Mouse (Mus musculus) kidney, embryonic 15.5 days (tissue): ENCODE data around the gene C2cd4c. TPM values are rescaled to one million over a fixed set of nuclear protein-coding genes. Genes with fewer than 3 reads are reported as not detected.

Experiments
- ATAC-seq: fragments of 200-750 bp; cut with Nextera tagmentation; replicated peaks from 2 replicates; pipeline ENCODE4 v1.8.0; 2017; ENCODE audit warnings: moderate TSS enrichment; ENCODE audit not compliant: low FRiP score
- H3K27ac ChIP-seq: fragments of 300-500 bp; sonication (generic); 2 replicates; pipeline ENCODE4 v1.5.1; 2015; ENCODE audit warnings: mild to moderate bottlenecking, inconsistent platforms
- H3K27me3 ChIP-seq: fragments of 300-500 bp; sonication (generic); 2 replicates; pipeline ENCODE4 v1.6.1; 2015; ENCODE audit warnings: inconsistent platforms
- H3K36me3 ChIP-seq: fragments of 300-500 bp; sonication (generic); 2 replicates; pipeline ENCODE4 v1.6.1; 2015; ENCODE audit warnings: inconsistent platforms
- H3K4me1 ChIP-seq: fragments of 300-500 bp; sonication (generic); 2 replicates; pipeline ENCODE4 v1.6.1; 2015; ENCODE audit warnings: inconsistent platforms
- H3K4me2 ChIP-seq: fragments of 300-500 bp; sonication (generic); 2 replicates; pipeline ENCODE4 v1.6.1; 2015; ENCODE audit warnings: moderate library complexity, mild to moderate bottlenecking, inconsistent platforms
- H3K4me3 ChIP-seq: fragments of 300-500 bp; sonication (generic); replicated peaks from 2 replicates; pipeline ENCODE4 v1.5.1; 2015; ENCODE audit warnings: mild to moderate bottlenecking, inconsistent platforms
- H3K9ac ChIP-seq: fragments of 300-500 bp; sonication (generic); 2 replicates; pipeline ENCODE4 v1.6.1; 2015; ENCODE audit warnings: mild to moderate bottlenecking, inconsistent platforms
- H3K9me3 ChIP-seq: fragments of 300-500 bp; sonication (generic); replicated peaks from 2 replicates; pipeline ENCODE4 v1.6.1; 2016; ENCODE audit warnings: inconsistent platforms
- WGBS: fragments of 180-500 bp; shearing (Covaris S2); methylation state at CpG from one replicate; pipeline ENCODE4 v1.1.7; 2015; ENCODE audit warnings: mixed read lengths; 5-methylcytosine and 5-hydroxymethylcytosine counted together
- polyA plus RNA-seq: library from polyadenylated mRNA; unstranded; fragments of >200 nt; fragmentation: Nextera tagmentation; extraction: Ambion mirVana; gene quantifications from 2 replicates; pipeline ENCODE4 v1.2.1, GENCODE M21; 2015

C2cd4c gene
- polyA plus RNA-seq, 1 experiment from 2014 or later: not detected

DNA sequence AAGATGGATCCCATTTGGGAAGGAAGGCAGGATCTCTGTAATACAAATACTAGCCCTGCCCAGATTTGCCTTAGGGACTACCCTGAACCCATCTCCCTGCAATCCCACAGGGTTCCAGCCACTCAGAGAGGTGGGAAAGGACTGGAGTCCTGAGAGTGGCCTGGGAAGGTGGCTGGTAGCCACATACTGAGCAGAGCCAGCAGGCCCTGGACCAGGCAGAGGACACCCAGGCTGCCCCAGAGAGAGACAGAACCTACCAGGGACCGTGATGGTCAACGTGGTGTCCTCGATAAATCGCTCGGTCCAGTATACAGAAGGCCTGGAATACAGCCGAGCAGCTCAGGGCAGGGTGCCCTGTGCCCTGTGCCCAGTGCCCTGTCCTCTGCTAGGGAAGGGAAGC lies 28.7 kb downstream of the C2cd4c start:
- no peaks in the 10 kb centered on the region for H3K36me3 ChIP-seq
- H3K4me1 ChIP-seq: no peaks in the 10 kb centered on the region
- no peak for ATAC-seq
- H3K4me2 ChIP-seq: no peak overlapping the region
- H3K9me3 ChIP-seq: no peaks in the 10 kb centered on the region
- H3K27me3 ChIP-seq: no peaks in the 10 kb centered on the region
- H3K4me3 ChIP-seq: no peak overlapping the region
- H3K9ac ChIP-seq: no peak overlapping the region
- H3K27ac ChIP-seq: no peak overlapping the region
- WGBS: 86% methylated on average over 6 of the region's 6 CpGs

DNA sequence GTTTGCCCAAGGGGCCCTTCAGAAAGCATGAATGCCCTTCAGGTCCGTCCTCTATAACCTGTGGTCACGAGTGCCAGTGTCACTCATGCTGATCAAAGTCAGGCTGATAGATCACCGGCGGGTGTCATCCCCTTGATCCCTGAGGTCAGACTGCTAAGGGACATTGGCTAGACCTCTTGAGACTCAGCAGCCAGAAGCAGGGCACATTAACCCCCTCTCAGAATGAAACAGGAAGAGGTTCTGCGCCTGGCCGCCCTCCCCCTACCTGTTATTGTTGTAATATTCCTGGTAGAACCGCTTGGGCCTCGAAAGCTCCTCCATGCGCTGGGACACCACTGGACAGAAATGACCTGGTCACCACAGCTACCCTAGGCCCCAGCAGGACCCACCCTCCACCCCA lies 29.4 kb downstream of the C2cd4c start:
- Histone ChIP-seq H3K27me3 (no peaks in the 10 kb centered on the region), H3K9ac (no peak overlapping the region), H3K4me1 (no peaks in the 10 kb centered on the region), H3K4me3 (no peak overlapping the region), H3K9me3 (no peaks in the 10 kb centered on the region), H3K36me3 (no peaks in the 10 kb centered on the region), H3K4me2 (no peak overlapping the region), H3K27ac (no peak overlapping the region)
- 61% methylated on average over 9 of the region's 9 CpGs for WGBS
- ATAC-seq: no peak

DNA sequence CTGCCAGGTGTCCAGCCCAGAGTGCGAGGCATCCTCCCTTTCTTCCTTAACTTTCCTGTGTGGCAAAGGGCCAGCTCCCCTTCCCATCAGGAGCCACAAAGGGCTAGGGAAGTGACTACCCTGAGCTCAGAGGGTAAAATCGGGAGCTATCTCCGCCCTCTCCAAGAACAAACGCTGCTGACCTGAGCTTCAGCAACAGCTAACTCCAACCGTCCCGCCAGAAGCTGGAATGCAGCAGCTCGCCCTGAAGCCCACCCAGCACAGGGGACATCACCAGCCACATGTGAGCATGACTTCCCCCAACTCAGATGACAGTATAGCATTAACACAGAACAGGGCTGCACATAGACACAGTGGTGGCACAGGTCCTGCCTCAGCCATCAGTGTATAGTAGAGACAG lies 29.8 kb downstream of the C2cd4c start:
- no peak overlapping the region for H3K27ac ChIP-seq
- H3K9ac ChIP-seq: no peak overlapping the region
- H3K27me3 ChIP-seq: no peaks in the 10 kb centered on the region
- no peaks in the 10 kb centered on the region for H3K4me1 ChIP-seq
- no peak overlapping the region for H3K4me2 ChIP-seq
- H3K4me3 ChIP-seq: no peak overlapping the region
- no peaks in the 10 kb centered on the region for H3K36me3 ChIP-seq
- no peaks in the 10 kb centered on the region for H3K9me3 ChIP-seq
- WGBS: 64% methylated on average over 7 of the region's 7 CpGs
- no peak for ATAC-seq

DNA sequence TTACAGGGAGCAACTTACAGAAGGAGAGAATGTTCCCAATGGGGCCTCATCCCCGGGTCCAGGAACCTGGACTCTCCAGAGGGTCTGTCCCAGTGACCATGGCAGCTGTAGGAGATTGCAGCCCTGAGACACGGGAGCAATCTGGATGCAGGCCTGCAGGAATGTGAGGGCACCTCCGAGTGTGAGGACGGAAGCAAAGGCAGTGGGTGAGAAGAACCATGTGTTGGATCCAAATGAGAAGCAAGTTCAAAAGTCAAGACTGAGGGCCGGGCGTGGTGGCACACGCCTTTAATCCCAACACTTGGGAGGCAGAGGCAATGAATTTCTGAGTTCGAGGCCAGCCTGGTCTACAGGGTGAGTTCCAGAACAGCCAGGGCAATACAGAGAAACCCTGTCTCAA lies 32.3 kb downstream of the C2cd4c start:
- Histone ChIP-seq H3K27me3 (0 out of 2 replicates have a peak, but pooled peaks cover 5% of the 10 kb centered on the region), H3K4me1 (no peaks in the 10 kb centered on the region), H3K4me2 (no peak overlapping the region), H3K27ac (no peak overlapping the region), H3K36me3 (no peaks in the 10 kb centered on the region), H3K9me3 (no peaks in the 10 kb centered on the region), H3K9ac (no peak overlapping the region), H3K4me3 (no peak overlapping the region)
- no peak for ATAC-seq
- WGBS: 86% methylated on average over 8 of the region's 8 CpGs

DNA sequence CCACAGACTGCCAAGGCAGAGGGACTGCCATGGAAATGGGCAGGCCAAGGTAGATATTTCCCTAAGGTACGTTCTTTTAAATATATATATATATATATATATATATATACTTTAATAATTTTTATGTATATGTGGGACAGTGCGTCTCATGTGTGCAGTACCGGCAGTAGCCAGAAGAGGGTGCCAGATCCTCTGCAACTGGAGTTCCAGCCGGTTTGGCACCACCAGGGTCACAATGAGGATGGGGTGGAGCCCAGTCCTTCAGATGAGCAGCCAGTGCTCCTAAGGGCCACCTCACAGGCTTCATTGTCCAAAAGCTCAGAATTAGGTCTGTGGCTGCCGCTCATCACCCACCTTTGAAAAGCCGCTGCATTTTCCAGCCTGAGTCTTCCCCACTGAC lies 33.0 kb downstream of the C2cd4c start:
- no peak overlapping the region for H3K27ac ChIP-seq
- no peaks in the 10 kb centered on the region for H3K4me1 ChIP-seq
- H3K9me3 ChIP-seq: no peaks in the 10 kb centered on the region
- WGBS: 44% methylated on average over 6 of the region's 6 CpGs
- H3K36me3 ChIP-seq: no peaks in the 10 kb centered on the region
- no peak overlapping the region for H3K9ac ChIP-seq
- H3K27me3 ChIP-seq: 0 out of 2 replicates have a peak, but pooled peaks cover 5% of the 10 kb centered on the region
- H3K4me3 ChIP-seq: no peak overlapping the region
- ATAC-seq: no peak
- H3K4me2 ChIP-seq: no peak overlapping the region

DNA sequence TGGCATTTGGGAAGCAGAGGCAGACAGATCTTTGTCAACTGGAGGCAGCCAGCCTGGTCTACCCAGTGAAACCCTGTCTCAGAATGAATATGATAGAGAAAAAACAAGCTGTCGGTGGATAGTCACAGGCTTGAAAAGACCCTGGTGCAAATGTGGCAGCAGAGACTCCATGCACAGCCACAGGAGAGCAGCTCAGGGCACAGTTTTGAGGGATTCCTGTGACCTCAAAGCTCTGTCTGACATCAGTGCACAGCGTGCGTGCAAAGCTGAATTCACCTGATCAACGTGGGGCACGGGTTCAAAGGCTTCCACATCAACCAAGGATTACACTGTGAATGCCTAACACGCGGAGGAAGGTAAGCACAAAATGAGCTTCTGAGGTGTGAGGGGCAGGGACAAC lies 33.5 kb downstream of the C2cd4c start:
- no peak overlapping the region for H3K4me3 ChIP-seq
- 0 out of 2 replicates have a peak, but pooled peaks cover 5% of the 10 kb centered on the region for H3K27me3 ChIP-seq
- H3K36me3 ChIP-seq: no peaks in the 10 kb centered on the region
- no peak overlapping the region for H3K27ac ChIP-seq
- no peak overlapping the region for H3K4me2 ChIP-seq
- H3K9me3 ChIP-seq: no peaks in the 10 kb centered on the region
- H3K9ac ChIP-seq: no peak overlapping the region
- WGBS: 72% methylated on average over 7 of the region's 7 CpGs
- H3K4me1 ChIP-seq: no peaks in the 10 kb centered on the region; the same call in 1 of the 2 replicates
- no peak for ATAC-seq

DNA sequence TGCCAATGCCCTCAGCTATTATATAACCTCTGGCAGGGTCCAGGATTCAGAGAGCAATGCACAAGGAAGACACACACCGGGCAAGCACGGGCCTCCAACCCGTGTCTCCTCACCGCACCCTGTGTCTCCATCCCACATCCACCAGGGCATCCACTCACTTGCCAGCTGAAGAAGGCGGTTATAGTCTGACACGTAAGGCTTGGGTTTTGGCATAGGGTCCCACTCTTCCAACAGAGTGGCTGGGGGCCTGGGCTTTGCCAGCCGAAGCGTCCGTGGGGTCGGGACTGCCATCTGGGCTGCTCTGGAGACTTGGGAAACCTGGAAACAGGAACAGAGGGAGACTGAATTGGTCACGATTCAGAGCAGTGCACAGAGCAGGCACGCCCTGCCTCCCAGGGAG lies 34.0 kb downstream of the C2cd4c start:
- Histone ChIP-seq H3K4me2 (no peak overlapping the region), H3K27me3 (0 out of 2 replicates have a peak, but pooled peaks cover 5% of the 10 kb centered on the region), H3K4me3 (no peak overlapping the region), H3K36me3 (no peaks in the 10 kb centered on the region), H3K9me3 (no peaks in the 10 kb centered on the region), H3K27ac (no peak overlapping the region), H3K4me1 (no peaks in the 10 kb centered on the region; the same call in 1 of the 2 replicates), H3K9ac (no peak overlapping the region)
- WGBS: 75% methylated on average over 12 of the region's 12 CpGs
- no peak for ATAC-seq

DNA sequence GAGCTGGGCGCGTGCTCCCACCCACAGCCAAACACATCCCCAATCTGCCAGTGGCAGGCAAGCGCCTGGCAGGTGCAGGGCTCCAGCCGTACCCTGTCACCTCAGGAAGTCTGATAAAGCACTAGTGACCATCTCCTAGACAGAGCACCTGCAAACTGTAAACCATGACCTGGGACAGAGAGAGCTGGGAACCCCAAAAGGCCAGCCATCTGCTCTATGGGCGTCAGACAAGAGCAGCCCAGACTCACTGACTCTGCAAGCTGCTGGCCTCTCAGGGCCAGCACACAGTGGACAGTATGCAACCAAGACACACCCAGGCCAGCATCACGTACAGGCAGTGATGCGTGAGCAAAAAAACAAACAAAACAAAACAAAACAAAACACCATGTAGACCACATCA lies 34.9 kb downstream of the C2cd4c start:
- no peak for ATAC-seq
- H3K4me3 ChIP-seq: no peak overlapping the region
- H3K9ac ChIP-seq: no peak overlapping the region
- no peak overlapping the region for H3K4me2 ChIP-seq
- H3K9me3 ChIP-seq: no peaks in the 10 kb centered on the region
- 82% methylated on average over 7 of the region's 7 CpGs for WGBS
- no peaks in the 10 kb centered on the region for H3K36me3 ChIP-seq
- H3K27me3 ChIP-seq: 0 out of 2 replicates have a peak, but pooled peaks cover 5% of the 10 kb centered on the region
- H3K4me1 ChIP-seq: no peaks in the 10 kb centered on the region; the same call in 1 of the 2 replicates
- H3K27ac ChIP-seq: no peak overlapping the region

DNA sequence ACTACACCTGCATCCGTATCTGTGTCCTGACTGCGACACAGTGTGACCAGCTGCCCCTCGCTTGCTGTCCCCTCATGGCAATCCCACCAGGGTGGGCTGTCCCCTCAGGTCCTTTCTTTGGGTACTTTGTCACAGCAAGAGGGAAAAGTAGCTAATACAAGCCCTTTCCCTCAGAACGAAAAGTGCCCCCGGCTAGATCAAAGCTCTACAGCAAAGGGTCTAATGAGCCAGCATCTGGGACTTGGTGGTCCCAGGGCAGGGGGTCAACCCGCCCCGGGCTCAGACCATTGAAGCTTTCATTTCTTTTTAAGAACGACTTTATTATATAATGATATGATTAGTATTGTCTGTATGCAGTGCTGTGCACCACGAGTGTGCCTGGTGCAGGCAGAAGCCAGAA lies 35.5 kb downstream of the C2cd4c start:
- H3K9ac ChIP-seq: no peak overlapping the region
- H3K4me2 ChIP-seq: no peak overlapping the region
- no peaks in the 10 kb centered on the region; the same call in 1 of the 2 replicates for H3K4me1 ChIP-seq
- WGBS: 73% methylated on average over 9 of the region's 9 CpGs
- 0 out of 2 replicates have a peak, but pooled peaks cover 5% of the 10 kb centered on the region for H3K27me3 ChIP-seq
- H3K36me3 ChIP-seq: no peaks in the 10 kb centered on the region
- H3K9me3 ChIP-seq: no peaks in the 10 kb centered on the region
- no peak for ATAC-seq
- H3K4me3 ChIP-seq: no peak overlapping the region
- no peak overlapping the region for H3K27ac ChIP-seq

DNA sequence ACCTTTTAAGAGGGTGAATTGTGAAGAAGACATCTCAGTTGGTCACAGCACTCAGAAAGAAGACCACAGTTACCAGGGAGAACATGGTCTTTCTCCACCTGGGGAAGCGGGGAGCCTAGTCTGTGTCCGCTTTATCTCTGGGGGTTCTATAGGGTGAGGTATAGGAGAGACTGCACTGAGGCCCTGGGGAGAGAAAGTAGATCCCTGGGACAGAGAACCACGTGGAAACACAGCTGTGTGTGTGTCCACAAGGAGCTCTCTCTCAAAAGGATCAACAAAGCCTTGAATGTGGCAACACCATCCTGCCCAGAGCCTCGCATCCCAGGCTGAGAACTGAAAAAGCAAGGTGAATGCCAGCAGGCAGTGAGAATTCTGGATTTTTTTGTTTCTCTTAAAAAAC lies 36.4 kb downstream of the C2cd4c start:
- 0 out of 2 replicates have a peak, but pooled peaks cover 5% of the 10 kb centered on the region for H3K27me3 ChIP-seq

DNA sequence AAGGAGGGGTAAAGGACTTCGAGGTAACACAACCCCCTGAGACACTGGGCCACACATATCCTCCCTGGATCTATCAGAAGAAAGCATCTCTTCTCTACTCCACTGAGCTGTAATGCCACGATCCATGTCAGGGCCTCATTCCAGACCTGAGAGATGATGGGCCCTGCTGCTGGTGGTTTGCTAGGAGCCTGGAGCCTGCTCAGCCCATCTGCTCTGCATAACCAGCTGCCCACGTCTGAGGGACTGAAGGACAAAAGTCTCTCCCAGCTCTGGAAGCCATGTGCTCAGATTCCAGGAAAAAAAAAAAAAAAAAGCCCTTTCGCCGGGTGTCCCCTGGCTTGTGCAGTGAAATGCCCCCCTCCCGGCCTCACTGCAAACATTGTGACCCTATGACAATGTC lies 38.1 kb downstream of the C2cd4c start:
- Histone ChIP-seq H3K4me1 (no peaks in the 10 kb centered on the region; the same call in 1 of the 2 replicates), H3K4me2 (no peak overlapping the region), H3K27ac (no peak overlapping the region), H3K4me3 (no peak overlapping the region), H3K9ac (no peak overlapping the region), H3K27me3 (0 out of 2 replicates have a peak, but pooled peaks cover 5% of the 10 kb centered on the region), H3K36me3 (no peaks in the 10 kb centered on the region), H3K9me3 (no peaks in the 10 kb centered on the region)
- no peak for ATAC-seq
- WGBS: 67% methylated on average over 6 of the region's 6 CpGs

More for the DNA sequence above, 36.4 kb downstream of the C2cd4c start:
- no peaks in the 10 kb centered on the region for H3K9me3 ChIP-seq
- H3K4me3 ChIP-seq: no peak overlapping the region
- 76% methylated on average over 4 of the region's 4 CpGs for WGBS
- no peaks in the 10 kb centered on the region; the same call in 1 of the 2 replicates for H3K4me1 ChIP-seq
- H3K9ac ChIP-seq: no peak overlapping the region
- no peak for ATAC-seq
- H3K36me3 ChIP-seq: no peaks in the 10 kb centered on the region
- H3K4me2 ChIP-seq: no peak overlapping the region
- H3K27ac ChIP-seq: no peak overlapping the region

DNA sequence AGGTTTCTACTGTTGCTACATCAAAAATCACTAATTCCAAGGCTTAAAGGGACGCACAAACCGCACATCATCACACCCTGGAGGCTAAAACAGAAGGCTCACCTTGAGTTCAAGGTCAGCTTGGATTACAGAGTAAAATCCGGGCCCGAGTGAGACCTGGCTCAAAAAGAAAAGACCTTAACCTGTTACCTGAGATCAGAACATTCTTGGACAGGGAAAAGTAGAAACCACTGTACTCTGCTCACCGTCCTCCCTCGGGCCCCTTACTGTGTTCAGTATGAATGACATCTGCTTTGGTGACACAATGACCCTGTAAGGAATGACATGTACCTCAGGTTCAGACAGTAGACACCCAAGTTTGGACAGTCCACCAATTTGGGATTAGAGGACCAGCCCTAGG lies 39.0 kb downstream of the C2cd4c start:
- WGBS: 85% methylated on average over 6 of the region's 6 CpGs
- 0 out of 2 replicates have a peak, but pooled peaks cover 5% of the 10 kb centered on the region for H3K27me3 ChIP-seq
- H3K4me2 ChIP-seq: no peak overlapping the region
- H3K27ac ChIP-seq: no peak overlapping the region
- no peaks in the 10 kb centered on the region for H3K36me3 ChIP-seq
- no peak overlapping the region for H3K9ac ChIP-seq
- H3K4me1 ChIP-seq: no peaks in the 10 kb centered on the region; the same call in 1 of the 2 replicates
- ATAC-seq: no peak
- no peaks in the 10 kb centered on the region for H3K9me3 ChIP-seq
- no peak overlapping the region for H3K4me3 ChIP-seq

DNA sequence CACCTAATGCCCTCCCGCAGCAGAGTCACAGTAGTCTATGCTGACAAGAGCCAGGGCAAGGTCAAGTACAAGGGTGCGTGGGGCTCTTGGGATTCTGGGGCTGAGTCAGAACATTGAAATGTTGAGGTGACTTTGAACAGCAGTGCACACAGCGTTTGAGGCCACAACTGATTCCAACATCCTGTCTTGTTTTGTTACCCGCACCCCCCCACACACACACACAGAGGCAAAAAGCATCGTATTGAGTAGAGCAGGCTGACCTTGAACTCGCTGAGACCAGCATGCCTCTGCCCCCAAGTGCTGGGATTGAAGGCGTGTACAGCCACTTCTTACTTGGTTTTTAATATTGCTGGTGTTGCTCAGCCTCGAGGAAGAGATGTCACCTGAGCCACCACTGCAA lies 39.5 kb downstream of the C2cd4c start:
- H3K9ac ChIP-seq: no peak overlapping the region
- H3K36me3 ChIP-seq: no peaks in the 10 kb centered on the region
- no peaks in the 10 kb centered on the region for H3K9me3 ChIP-seq
- H3K4me3 ChIP-seq: no peak overlapping the region
- 78% methylated on average over 8 of the region's 8 CpGs for WGBS
- no peak overlapping the region for H3K4me2 ChIP-seq
- no peaks in the 10 kb centered on the region; the same call in 1 of the 2 replicates for H3K4me1 ChIP-seq
- H3K27me3 ChIP-seq: 0 out of 2 replicates have a peak, but pooled peaks cover 5% of the 10 kb centered on the region
- ATAC-seq: no peak
- no peak overlapping the region for H3K27ac ChIP-seq
